Mouse (Mus musculus): ENCODE measurements at regions not wholly inside any gene's neighbourhood (a gene's known extent, or its start where the extent isn't known, plus 50 kb on each side); places are given as distances from the start of the nearest gene placed in this dataset.

DNA sequence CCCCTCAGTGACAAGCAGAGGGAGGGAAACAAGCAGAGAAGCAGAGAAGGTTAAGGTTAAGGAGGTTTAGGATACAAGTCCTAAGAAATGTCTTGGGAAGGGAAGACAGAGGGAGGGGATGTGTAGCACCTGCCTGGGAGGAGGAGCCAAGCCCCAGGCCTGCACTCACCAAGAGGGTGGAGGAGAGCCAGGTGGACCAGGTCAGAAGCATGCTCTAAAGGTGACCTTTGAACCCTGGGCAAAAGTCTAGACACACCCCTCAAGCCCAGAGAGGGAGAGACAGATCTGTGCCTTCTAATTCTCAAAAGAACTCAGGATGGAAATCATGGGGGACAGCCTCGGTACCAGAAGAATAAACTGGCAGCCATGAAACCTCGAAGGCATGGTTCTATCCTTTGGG lies 54.4 kb upstream of the Calm2 start:
- no peak for DNase-seq

DNA sequence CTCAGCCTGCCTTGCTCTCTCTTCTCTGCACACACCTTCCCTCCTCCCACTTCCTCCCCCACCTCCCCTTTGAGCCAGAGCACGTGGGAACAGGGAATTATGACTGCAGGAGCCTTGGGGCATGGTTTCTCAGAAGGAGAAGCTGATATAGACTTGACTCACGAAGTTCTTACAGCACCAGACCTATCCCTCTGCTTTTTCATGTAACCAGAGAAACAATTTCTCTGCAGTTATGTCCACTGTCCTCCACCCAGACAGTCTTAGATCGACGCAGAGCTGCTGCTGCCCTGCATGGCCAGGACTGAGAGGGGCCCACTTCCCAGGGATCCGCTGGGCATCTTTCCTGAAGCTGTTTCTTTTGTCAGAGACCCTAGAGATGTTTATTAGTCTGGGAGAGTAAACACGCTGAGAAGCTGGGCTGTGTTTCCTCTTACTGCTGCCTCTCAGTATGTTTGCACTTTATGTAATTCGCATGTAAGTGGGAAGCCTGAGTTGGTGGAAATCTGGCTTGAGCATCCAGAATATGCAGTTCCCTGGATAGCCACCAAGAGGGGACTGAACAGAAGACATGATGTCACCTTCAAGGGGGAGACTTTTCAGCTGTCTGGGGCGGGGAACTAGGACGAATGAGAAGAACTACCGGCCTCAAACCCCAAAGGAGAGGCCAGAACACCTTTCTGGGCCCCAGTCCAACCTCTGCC lies 55.1 kb upstream of the Calm2 start:
- DNase-seq = peak; percentile 23

DNA sequence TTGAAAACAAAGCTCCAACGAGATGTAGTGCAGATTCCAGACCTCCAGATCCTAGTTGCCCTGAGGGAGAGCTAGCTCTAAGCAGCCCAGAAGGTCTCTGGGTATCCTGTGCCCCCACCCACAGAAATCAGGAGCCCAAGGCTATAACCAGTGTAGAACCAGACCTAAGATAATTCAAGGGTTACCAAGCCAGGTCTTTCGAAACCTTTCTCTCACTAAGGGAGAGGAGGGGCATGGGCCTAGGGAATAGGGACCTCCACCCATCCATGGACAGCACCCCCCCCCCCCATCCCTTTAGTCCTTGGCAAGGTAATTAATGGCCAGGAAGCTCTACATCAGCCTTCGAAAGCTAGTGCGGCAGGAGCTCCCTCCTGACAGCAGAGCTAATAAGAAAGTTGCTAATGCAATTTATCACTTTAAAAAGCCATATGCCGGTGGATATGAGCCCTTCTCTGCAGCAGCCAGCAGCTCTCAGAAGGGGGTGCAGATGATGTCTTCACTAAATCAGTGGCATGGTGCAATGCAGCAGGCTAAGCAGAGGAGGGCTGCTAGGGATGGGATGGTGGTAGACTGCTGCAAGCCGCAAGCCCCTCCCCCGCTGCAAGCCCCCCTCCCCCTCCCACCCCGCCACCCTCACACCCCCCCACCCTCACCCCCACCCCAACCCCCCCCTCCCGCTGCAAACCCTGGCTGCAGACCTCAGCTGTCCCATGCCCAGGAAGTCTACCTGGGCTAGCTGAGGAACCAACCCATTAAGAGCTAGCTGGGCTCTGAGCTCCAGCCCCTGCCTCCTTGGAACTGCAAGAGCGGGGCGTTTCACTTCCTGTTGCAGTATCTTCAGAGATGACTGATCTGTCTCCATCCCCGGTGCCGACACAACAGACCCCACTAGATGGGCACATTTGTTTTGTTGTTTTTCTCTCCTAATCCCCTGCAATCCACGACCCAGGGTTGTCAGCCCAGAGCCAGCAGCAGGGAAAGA lies 55.9 kb upstream of the Calm2 start:
- DNase-seq = no peak

DNA sequence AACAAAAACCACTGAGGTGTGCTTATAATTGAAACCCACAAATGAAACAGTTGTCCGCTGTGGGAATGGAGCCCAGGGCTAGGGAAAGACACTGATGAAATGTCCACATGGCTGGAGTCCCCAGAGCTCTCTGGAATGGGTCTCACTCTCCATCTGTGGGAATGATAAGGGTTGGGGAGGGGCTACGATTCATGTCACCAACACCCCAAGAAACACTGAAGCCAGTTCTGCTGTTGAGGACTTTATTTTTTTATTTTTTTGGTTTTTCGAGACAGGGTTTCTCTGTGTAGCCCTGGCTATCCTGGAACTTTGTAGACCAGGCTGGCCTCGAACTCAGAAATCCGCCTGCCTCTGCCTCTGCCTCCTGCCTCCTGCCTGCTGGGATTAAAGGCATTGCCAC lies 56.8 kb upstream of the Calm2 start:
- DNase-seq = no peak

DNA sequence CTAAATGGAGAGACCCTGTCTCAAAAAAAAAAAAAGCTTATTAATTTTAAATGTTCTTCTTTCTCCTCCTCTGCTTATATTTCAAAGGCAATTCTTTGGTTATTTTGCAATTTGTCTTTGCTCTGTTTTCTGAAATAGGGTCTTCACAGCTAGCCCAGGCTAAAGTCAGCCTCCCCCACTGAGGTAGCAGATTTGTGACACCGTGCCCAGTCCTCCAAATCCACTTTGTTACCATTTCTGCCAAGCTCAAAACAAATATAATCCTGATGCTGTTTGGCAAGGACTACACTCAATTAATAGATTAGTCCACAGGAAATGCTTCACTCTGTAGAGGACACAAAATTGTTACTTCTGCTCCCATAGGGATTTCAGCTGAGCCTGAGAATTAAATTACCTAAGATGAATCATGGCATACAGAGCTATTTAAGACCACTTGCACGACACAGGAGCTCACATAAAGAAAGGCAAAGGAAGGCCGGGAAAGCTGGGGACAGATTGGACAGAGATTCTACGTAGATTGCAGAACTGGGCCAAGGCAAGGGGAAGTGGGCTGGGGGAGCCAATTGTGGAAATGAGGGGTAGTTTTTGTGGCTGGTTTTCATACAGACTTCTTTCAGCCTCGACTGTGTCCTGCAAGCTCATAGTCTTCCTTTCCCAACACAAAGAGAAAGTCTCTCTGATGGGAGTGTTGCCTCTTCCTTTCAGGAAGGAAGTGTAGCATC lies 58.4 kb upstream of the Calm2 start:
- DNase-seq = no peak

DNA sequence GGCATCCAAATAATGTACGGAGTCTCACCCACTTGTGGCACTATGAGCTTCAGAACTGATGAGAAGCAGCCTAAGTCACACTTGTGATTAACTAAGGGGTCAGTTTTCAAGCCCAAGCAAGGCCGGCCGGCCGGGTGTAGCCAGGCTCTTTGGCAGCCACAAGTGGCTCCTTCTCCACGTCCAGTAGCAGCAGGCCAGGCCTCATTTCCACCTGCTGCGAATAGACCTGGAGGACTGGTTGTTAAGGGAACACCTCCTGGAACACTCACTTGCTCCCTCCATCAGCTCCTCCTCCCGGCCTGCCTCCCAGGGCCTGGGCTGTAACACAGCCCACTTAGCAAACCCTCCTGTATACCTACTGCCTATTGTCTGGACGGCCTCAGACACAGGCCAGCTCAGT lies 61.1 kb upstream of the Calm2 start:
- DNase-seq = no peak

DNA sequence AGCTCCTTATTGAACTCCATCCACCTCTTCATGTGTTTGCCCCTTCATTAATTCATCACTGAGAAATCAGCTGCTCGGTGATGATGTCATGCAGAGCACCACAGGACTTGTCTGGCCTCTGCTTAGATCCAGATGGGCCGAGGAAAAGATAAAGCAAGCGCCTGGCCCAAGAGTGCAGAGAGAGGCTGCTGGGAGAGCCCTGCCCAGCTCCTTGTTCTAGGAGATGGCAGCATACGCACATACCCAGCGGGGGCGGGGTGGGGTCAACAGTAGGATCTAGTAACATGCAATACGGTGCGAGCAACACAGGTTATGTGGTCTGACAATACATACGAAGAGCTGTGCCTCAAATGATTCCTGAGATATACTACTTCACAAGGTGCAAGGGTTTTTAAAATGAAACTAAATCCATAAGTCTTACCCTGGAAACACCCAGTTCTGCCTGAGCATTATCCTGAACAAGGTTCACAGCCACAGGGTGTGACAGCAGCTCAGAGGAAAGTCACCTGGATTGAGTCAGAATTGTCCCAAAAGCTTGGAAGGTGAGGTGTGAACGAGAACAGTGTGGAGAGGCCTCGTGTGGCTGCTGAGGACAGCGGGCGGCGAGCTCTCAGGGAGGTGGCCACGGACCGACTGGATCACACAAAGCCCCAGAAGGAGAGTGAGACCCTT lies 62.0 kb upstream of the Calm2 start:
- no peak for DNase-seq

DNA sequence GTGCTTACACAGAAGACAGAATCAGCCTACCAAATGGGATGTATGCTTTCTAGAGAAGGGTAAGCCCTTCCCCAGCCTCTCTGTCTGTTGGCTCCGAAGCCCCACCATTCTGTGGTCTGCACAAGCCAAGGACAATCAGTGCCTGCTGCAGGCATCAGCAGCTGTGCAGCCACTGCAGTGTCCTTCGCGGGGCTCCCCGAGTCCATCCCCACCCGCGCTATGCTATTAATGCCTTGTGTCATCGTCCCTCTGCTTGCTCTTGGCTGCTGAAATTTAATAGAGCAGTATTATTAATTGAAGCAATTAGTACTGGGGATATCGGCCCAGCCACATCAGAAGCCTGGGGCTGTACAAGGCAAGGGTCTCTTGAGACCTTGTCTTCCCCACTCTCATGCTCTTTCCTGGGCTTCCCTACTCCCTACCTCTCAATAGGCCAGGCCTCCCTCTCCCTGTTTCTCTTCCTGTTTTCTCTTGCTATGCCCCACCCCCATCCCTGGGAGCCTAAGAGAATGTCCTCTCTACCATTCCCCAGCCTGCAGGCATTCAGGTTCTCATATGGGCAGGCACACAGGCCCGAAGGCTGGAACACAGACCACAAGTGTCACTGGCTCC lies 65.4 kb upstream of the Calm2 start:
- no peak for DNase-seq

DNA sequence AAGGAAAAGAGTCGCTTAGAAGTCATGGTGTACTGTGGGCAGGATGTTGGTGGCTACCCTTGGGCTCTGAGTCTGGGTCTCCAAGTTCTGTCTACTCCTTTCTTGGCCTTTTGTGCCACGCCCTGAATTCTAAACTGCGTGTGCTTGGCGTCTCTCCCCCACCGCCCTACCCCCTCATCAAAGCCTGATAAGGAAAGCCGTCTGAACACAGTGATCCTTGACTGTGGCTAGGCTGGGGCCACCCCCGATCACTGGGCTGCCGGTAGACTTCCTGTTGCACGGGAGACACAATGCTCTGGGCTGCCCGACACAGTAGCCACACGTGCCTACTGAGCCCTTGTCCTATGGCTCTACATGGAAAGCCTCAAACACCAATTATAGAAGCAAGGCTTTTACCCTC lies 67.1 kb upstream of the Calm2 start:
- DNase-seq = no peak

DNA sequence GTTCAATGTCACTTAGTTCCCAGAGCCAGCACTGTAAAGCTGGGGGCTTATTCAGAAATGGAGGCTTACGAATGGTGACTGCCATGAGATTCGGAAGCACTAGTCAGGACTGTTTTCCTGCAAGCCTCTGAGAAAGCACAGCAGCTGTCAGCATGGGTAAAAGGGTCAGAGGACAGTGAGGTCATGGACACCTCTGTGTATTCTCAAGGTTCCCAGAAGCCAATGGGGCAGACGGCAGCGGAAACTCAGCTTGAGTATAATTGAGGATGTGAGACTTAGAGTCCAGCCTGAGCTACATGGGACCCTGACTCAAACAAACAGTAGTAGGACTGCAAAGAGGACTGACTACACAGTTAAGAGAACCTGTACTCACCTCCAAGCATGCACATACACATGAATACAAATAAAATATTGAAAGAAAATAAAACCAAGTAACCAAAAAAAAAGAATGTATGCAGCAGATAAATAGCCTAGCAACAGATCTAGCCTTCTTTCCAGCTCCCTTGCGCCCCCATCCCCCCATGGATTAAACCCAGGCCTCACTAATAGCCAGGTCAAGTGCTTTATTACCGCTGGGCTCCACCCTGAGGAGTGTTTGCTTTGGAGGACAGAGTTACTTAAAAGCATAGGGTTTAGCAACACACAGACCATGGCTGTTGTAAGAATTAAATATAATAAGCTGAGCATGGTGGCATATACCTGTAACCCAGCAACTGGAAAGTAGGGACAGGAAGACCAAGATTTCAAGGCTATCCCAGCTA lies 67.8 kb upstream of the Calm2 start:
- DNase-seq = no peak

DNA sequence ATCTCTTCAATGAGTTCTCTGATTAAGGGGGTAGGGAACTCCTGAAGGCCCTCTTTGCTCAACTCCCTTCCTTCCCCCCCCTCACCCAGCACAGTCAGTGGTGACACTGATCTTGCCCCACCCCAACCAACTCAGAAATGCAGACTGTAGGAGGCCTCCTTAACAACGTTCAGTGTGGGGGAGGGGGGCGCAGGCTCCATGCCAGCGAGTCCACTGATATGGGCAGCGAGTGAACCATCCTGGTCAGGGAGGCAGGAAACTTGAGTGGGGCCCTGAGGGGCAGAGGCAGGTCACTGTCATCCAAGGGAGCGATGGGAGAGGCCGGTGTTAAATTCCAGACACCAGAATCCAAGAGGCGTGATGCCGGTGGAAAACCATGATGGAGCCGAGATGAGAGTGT lies 70.5 kb upstream of the Calm2 start:
- DNase-seq = no peak

DNA sequence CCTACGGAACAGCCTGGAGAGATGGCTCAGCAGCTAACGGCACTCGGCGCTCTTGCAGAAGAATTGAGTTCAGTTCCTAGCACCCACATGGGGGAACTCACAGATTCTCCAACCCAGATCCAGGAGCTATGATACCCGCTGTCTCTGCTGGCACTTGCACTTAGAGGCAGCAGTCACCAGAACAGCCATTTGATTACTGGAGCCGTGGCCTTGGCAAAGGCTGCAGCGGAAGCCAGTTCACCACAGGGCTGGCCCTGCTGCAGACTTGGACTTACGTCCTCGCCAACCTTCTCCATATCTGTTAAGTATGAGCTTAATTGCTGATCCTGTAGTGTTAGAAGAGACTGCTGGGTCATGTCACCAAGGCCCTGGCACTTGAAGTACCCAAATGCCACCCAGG lies 72.7 kb upstream of the Calm2 start:
- DNase-seq = no peak

DNA sequence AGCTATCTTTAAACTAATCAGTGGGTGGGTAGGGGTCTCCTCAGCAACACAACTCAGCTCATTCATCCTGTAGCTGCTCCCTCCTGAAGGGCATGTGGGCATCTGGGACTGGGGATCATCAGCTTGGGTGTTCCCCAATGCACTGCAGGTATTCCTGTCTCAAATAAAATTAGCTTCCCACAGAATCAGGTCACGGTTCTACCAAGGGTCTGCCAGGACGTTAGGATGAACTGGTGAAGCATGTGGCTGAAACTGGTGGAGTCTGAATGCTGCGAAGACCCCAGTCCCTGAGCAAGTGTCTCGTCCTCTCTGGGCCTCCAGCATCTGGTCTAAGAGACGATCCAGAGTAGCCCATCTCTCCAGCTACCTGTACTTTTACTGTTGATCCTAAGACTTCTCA lies 74.1 kb upstream of the Calm2 start:
- no peak for DNase-seq

DNA sequence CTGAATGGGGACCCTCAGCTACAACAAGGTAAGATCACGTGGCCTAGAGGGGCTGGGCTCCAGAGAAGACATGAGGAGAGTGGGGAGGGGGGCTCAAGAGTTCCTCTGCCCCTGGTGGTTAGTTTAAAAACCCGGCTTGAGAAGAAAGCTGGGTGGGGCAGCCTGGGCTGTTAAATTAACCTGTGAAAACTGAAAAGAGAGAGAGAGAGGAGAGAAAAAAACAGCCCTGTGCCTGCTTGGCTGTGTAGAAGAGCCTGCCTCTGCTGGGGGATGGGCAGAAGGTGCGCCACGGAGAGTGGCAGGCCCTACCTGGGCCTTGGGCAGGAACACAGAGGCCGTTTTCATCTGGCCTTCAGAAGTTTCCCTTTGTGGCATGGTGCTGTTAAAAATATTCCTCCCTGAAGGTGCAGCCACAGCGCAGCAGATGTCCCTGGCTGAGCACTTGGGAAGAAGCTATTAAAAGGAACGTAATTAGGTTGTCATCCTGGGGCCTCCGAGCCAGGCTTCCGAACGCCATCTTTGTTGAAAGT lies 75.0 kb upstream of the Calm2 start:
- peak; percentile 42 for DNase-seq

DNA sequence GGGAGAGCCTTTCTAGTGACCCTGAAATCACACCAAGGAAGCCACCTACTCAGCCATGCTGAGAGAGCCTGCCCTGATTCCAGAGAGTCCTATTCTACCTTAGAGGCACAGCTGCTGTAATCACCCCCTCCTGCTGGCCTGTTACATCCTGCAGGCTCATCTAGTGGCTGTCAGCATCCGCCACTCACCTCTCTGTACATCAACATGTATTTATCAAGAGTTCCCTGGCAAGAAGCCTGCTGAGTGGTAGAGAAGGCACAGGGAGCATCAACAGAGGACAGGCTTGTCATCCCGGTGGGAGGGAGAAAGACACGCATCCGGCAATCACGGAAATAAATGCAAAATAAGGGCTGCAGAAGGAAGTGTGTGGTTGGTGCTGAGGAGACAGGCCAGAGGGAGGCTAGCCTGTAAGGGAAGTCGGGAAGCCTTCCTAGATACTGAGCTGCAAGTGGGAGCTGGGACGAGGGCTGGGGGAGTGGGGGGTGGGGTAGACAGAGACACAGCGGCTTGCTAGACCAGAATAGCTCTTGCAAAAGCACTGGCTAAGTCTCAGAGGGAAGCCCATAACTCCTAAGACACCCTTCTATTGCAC lies 75.9 kb upstream of the Calm2 start:
- peak; percentile 25 for DNase-seq

DNA sequence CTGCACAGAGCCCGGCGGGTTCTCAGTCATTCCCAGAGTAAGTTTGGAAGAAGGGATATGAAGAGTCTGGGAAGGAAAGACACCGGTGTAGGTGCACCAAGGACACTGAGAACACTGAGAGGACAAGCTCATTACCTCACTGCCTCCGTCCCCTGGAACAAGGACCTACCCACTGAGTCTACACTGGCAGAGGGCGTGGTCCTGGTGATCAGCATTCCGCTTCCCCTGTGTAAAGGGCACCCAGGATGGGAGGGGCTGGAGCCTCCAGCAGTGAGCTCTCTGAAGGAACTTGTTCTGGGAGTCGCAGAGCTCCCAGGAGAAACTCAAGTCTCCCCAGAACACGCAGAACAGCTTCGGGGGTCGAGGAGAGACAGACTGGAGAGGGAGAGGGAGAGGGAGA lies 76.9 kb upstream of the Calm2 start:
- DNase-seq = no peak

DNA sequence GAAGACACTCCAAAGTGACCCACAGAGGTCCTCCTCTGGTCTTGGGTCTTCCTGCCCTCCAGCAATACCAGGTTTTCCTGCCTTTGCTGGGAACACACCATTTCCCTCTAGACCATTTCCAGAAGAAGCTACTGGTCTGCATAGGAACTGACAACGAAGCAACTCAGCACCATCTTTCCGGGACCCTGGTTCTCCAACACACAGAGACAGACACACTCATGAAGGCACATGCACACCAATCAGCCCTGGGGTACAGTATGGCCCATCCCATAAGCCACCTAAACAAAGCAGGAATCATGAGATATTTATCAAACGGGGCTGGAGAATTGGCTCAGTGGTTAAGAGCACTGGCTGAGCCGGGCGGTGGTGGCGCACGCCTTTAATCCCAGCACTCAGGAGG lies 80.4 kb upstream of the Calm2 start:
- DNase-seq = no peak

DNA sequence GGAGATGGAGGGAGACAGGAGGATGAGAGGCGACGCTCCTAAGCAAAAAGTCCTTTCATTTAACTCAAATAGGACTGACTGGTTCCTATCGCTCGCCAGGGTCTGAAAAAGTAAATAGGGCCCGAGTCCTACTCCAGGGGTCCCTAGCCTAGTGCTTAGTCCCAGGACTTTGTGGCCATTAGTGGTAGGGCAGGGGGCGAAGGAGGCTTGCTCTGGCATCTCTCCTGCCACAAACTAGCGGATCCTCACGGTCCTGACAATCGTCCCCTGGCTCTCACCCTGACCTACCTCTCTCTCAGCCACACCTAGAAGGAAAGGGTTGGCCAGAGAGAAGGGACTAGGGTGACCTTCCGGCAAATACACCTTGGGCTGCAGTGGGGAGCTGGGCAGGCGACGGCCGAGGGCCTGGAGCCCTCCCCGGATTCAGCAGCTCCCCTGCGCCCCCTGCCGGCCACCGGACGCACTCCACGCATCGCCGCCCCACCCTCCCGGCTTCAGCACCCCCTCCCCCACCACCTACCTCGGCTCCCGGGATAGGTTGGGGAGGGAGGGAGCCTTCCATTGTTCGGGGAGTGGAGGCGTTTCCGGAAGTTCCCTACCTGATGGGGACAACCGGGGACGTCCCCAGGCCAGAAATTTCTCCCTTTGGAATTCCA lies 83.6 kb upstream of the Calm2 start:
- DNase-seq = peak; percentile 92

DNA sequence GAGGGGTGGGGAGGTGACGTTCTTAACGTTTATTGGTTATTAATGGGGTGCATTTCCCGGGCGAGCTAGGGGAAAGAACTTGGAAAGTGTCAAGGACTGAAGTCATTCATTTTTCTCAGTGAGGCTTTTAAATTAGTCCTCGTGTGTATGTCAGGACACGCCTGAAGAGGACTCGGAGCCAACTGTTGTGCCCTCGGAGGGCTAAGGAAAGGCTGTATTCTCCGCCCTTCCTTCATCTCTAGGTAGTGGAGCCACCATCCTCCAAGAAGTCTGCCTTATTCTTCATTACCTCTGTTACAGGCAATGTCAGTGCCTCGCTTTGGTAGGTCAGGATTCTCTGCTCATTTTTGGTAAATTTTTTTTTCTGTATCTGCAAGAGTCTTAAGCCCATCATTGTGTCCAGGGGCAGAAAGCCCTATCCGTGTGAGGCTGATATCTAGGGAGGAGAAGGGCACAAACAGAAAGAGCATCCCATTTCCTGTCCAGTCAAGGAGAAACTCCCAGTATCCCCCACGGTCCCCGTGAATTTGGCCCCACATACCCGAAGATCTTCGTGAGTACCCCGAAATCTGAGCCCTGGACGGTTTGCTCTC lies 84.2 kb upstream of the Calm2 start:
- DNase-seq = peak; percentile 25
